Mouse (Mus musculus) hindbrain, postnatal 0 days (tissue): ENCODE results near the gene Spata18. TPM values are rescaled to one million over a fixed set of nuclear protein-coding genes. Genes with fewer than 3 reads are reported as not detected.

Experiments used
- ATAC-seq: fragments of 200-750 bp; cut with Nextera tagmentation; 2 replicates; pipeline ENCODE4 v1.8.0; 2017; ENCODE audit warnings: mild to moderate bottlenecking, moderate TSS enrichment, moderate library complexity
- DNase-seq: peaks from one replicate; pipeline ENCODE4 v3.0.0-alpha.2; 2015; ENCODE audit warnings: low spot score
- H3K27ac ChIP-seq: fragments of 300-500 bp; sonication (generic); 2 replicates; pipeline ENCODE4 v1.5.1; 2014; ENCODE audit warnings: mild to moderate bottlenecking
- H3K27me3 ChIP-seq: fragments of 300-500 bp; sonication (generic); 2 replicates; pipeline ENCODE4 v1.6.1; 2014; ENCODE audit warnings: low read length, mixed read lengths; ENCODE audit not compliant: insufficient read depth
- H3K36me3 ChIP-seq: fragments of 300-500 bp; sonication (generic); 2 replicates; pipeline ENCODE4 v1.6.1; 2014; ENCODE audit warnings: low read length, mixed read lengths; ENCODE audit not compliant: insufficient read depth
- H3K4me1 ChIP-seq: fragments of 300-500 bp; sonication (generic); 2 replicates; pipeline ENCODE4 v1.6.1; 2014; ENCODE audit warnings: antibody characterized with exemption, low read length, mixed read lengths; ENCODE audit not compliant: insufficient read depth
- H3K4me2 ChIP-seq: fragments of 300-500 bp; sonication (generic); 2 replicates; pipeline ENCODE4 v1.6.1; 2014; ENCODE audit warnings: low read depth, mild to moderate bottlenecking, low read length, moderate library complexity, mixed read lengths
- H3K4me3 ChIP-seq: fragments of 300-500 bp; sonication (generic); 2 replicates; pipeline ENCODE4 v1.5.1; 2014; ENCODE audit warnings: low read length
- H3K9ac ChIP-seq: fragments of 300-500 bp; sonication (generic); replicated peaks from 2 replicates; pipeline ENCODE4 v1.6.1; 2014; ENCODE audit warnings: mild to moderate bottlenecking, low read length, moderate library complexity, mixed read lengths
- H3K9me3 ChIP-seq: fragments of 300-500 bp; sonication (generic); 2 replicates; pipeline ENCODE4 v1.6.1; 2016; ENCODE audit warnings: low read length, mixed read lengths
- CTCF ChIP-seq: IDR thresholded peaks from 2 replicates; pipeline ENCODE4 v1.5.1; 2016; ENCODE audit warnings: antibody characterized with exemption, control low read depth, low read depth
- WGBS: fragments of 180-500 bp; shearing (Covaris S2); extraction: QIAGEN DNeasy Blood & Tissue Kit; methylation state at CpG from one replicate; pipeline ENCODE4 v1.1.7; 2014; 5-methylcytosine and 5-hydroxymethylcytosine counted together
- polyA plus RNA-seq: library from polyadenylated mRNA; unstranded; fragments of >200 nt; fragmentation: Nextera tagmentation; extraction: Ambion mirVana; gene quantifications from 2 replicates; pipeline ENCODE4 v1.2.1, GENCODE M21; 2015
- total RNA-seq: library from RNA; depleted of rRNA; stranded (reverse); fragments of >200 nt; gene quantifications from 2 replicates; pipeline ENCODE4 v1.2.3, GENCODE M21; 2014; rRNA removed

Gene Spata18
- total and polyA plus RNA-seq, 2 experiments from 2014 or later = 1.1 to 1.2 TPM

DNA sequence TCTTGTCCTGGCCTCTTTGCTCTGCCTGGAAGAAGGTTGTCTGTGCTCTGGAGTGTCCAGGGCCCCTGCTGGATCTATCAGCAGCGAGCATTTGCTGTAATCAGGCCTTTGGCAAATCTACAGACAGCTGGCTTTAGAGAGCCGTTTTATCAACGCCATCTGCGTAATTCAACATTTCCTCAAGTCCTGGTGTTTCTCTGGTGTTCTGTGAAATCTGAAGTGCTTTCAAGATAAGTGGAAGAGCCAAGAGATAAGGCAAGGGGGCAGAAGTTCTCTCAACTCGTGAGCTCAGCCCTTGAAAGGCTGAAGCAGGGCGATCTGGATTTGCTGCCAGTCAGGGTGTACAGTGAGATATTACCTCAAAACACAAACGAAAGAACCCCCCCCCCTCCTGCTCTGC lies 77.5 kb downstream of the Spata18 start:
- WGBS = 65% methylated on average over 7 of the region's 7 CpGs
- no peaks in the 10 kb centered on the region for H3K9me3 ChIP-seq

More for the DNA sequence above, 77.5 kb downstream of the Spata18 start:
- no peak overlapping the region for H3K4me2 ChIP-seq
- no peaks in the 10 kb centered on the region for H3K36me3 ChIP-seq
- H3K27me3 ChIP-seq = no peaks in the 10 kb centered on the region
- no peak overlapping the region for H3K4me3 ChIP-seq
- TF ChIP-seq CTCF = no peak
- H3K9ac ChIP-seq = no peak overlapping the region
- H3K4me1 ChIP-seq = no peaks in the 10 kb centered on the region; the same call in 1 of the 2 replicates
- peak; percentile 17 for DNase-seq
- H3K27ac ChIP-seq = no peak overlapping the region
- no peak for ATAC-seq

Other genes starting within 250 kb of the Spata18 start
- 0.29 and 0.68 TPM in 2 replicates for gene Cwh43, start 245.3 kb upstream of the Spata18 start, total RNA-seq
- 0.61 and 0.96 TPM in 2 replicates for gene Cwh43, start 245.3 kb upstream of the Spata18 start, polyA plus RNA-seq
- 25.1 and 27.2 TPM in 2 replicates for gene Dcun1d4, start 170.4 kb upstream of the Spata18 start, total RNA-seq
- 38.5 and 40.8 TPM in 2 replicates for gene Dcun1d4, start 170.4 kb upstream of the Spata18 start, polyA plus RNA-seq
- gene Lrrc66, start 18.9 kb upstream of the Spata18 start, total RNA-seq = not detected in 2 replicates
- not detected in 2 replicates for gene Lrrc66, start 18.9 kb upstream of the Spata18 start, polyA plus RNA-seq
- gene Sgcb, start 3.6 kb upstream of the Spata18 start, total RNA-seq = 15.3 and 19.2 TPM in 2 replicates
- 54.5 and 58.4 TPM in 2 replicates for gene Sgcb, start 3.6 kb upstream of the Spata18 start, polyA plus RNA-seq